Mouse (Mus musculus) embryonic facial prominence, embryonic 12.5 days (tissue): ENCODE measurements at regions not wholly inside any gene's neighbourhood (a gene's known extent, or its start where the extent isn't known, plus 50 kb on each side); places are given as distances from the start of the nearest gene placed in this dataset.

Experiments used
- ATAC-seq: fragments of 200-750 bp; cut with Nextera tagmentation; 2 replicates; pipeline ENCODE4 v1.8.0; 2017; ENCODE audit not compliant: insufficient number of reproducible peaks, insufficient read depth, low FRiP score, low TSS enrichment
- H3K27ac ChIP-seq: fragments of 300-500 bp; sonication (generic); 2 replicates; pipeline ENCODE4 v1.5.1; 2016; ENCODE audit warnings: mild to moderate bottlenecking
- H3K27me3 ChIP-seq: fragments of 300-500 bp; sonication (generic); 2 replicates; pipeline ENCODE4 v1.6.1; 2016; ENCODE audit warnings: mild to moderate bottlenecking, moderate library complexity
- H3K36me3 ChIP-seq: fragments of 300-500 bp; sonication (generic); 2 replicates; pipeline ENCODE4 v1.6.1; 2016; ENCODE audit warnings: mild to moderate bottlenecking
- H3K4me1 ChIP-seq: fragments of 300-500 bp; sonication (generic); 2 replicates; pipeline ENCODE4 v1.6.1; 2016
- H3K4me2 ChIP-seq: fragments of 300-500 bp; sonication (generic); replicated peaks from 2 replicates; pipeline ENCODE4 v1.6.1; 2016; ENCODE audit warnings: mild to moderate bottlenecking, moderate library complexity
- H3K4me3 ChIP-seq: fragments of 300-500 bp; sonication (generic); 2 replicates; pipeline ENCODE4 v1.5.1; 2016; ENCODE audit warnings: mild to moderate bottlenecking
- H3K9ac ChIP-seq: fragments of 300-500 bp; sonication (generic); 2 replicates; pipeline ENCODE4 v1.6.1; 2016; ENCODE audit warnings: mild to moderate bottlenecking, moderate library complexity
- H3K9me3 ChIP-seq: fragments of 300-500 bp; sonication (generic); 2 replicates; pipeline ENCODE4 v1.6.1; 2016; ENCODE audit warnings: mild to moderate bottlenecking, moderate library complexity
- WGBS: fragments of 180-500 bp; shearing (Covaris S2); methylation state at CpG from one replicate; pipeline ENCODE4 v1.1.7; 2016; 5-methylcytosine and 5-hydroxymethylcytosine counted together

DNA sequence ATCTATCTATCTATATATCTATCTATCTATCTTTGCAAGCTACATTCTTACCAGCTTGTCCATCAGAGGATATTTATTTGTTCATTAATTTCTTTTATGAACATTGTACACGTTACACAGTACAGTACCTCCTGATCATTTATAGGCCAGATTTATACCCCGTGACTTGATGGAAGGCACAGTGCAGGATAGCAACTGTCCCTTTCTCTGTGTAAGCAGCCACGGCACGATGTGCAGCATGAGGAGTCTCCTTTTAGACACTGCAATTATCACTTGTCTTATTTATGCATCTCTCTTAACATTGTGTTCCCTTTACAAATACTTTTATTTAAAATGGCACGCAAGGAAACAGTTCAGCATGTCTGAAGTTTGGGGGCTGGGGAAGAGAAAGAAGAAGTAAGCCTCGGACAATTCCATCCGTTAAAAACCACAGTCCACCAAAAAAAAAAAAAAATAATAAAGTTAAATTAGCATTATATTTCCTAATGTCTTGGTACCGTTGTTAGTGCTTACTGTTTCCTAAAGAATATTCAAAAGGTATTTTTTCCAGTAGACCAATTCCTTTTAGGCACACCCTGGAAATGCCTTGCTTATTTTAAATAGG, 475.4 kb downstream of the Lmo4 start:
- no peak for ATAC-seq
- Histone ChIP-seq H3K9ac (no peak overlapping the region), H3K27me3 (no peaks in the 10 kb centered on the region), H3K9me3 (no peaks in the 10 kb centered on the region), H3K36me3 (no peaks in the 10 kb centered on the region), H3K4me1 (no peaks in the 10 kb centered on the region), H3K4me2 (no peak overlapping the region), H3K27ac (no peak overlapping the region), H3K4me3 (no peak overlapping the region)
- WGBS = 84% methylated on average over 8 of the region's 8 CpGs

DNA sequence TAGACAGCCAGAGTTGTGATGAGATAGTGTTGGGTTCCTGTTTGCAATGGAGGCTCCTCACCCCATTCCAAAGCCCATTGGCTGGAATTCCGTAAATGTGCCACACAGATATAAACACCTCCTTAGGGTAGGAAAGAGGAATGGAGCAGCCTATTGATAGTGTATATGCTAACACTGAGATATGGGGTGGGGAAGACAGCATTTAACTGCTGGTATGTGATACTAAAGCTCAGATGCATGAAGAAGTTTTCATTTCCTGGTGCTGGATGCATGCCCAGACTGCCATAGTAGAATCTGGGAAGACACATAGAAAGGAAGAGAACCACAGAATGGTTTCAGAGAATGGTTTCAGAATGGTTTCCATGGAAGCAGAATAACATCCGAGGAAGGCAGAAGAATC, 482.4 kb downstream of the Lmo4 start:
- H3K36me3 ChIP-seq = no peaks in the 10 kb centered on the region
- no peak for ATAC-seq
- 83% methylated on average over 2 of the region's 2 CpGs for whole genome bisulfite sequencing
- no peak overlapping the region for H3K4me3 ChIP-seq
- no peaks in the 10 kb centered on the region for H3K9me3 ChIP-seq
- H3K9ac ChIP-seq = no peak overlapping the region
- H3K27me3 ChIP-seq = no peaks in the 10 kb centered on the region
- no peak overlapping the region for H3K27ac ChIP-seq
- no peaks in the 10 kb centered on the region for H3K4me1 ChIP-seq
- no peak overlapping the region for H3K4me2 ChIP-seq

DNA sequence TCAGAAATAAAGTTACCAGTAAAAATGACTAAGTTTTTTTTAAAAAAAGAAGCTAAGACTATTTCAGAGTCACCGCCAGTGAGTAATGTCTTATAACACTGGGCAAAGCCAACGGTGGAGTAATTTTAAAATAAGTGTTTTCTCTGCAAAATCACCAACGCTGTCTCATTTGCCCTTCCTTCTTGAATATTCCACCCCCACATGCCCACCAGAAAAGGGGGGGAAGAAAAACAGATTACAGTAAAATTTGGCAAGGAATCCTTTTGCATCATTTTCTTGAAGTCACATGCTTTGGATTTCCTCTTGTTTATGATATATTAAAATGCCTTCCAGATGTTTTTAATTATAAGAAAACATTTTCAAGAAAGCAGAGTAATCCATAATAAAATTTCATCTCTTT, 482.9 kb downstream of the Lmo4 start:
- no peaks in the 10 kb centered on the region for H3K27me3 ChIP-seq
- WGBS = 68% methylated on average over 3 of the region's 3 CpGs
- H3K4me1 ChIP-seq = no peaks in the 10 kb centered on the region
- no peak overlapping the region for H3K4me3 ChIP-seq
- ATAC-seq = no peak
- no peaks in the 10 kb centered on the region for H3K36me3 ChIP-seq
- H3K9ac ChIP-seq = no peak overlapping the region
- H3K27ac ChIP-seq = no peak overlapping the region
- H3K9me3 ChIP-seq = no peaks in the 10 kb centered on the region
- H3K4me2 ChIP-seq = no peak overlapping the region

DNA sequence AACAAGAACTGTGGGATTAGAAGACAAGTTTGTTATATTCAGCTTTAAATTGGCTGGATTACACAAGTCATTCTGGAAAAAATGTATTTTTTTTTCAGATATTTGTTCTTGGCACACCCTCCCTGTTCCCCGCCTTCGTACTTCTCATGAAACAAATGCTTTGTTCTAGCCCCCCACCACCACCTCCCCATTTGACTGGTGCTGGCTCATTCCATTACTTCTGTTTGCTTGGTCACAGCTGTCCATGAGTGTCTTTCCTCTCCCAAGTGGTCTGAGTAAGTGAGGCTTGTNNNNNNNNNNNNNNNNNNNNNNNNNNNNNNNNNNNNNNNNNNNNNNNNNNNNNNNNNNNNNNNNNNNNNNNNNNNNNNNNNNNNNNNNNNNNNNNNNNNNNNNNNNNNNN, 491.8 kb downstream of the Lmo4 start:
- Histone ChIP-seq H3K27ac (no peak overlapping the region), H3K36me3 (no peaks in the 10 kb centered on the region), H3K4me3 (no peak overlapping the region), H3K9me3 (no peaks in the 10 kb centered on the region), H3K9ac (no peak overlapping the region), H3K4me1 (no peaks in the 10 kb centered on the region), H3K27me3 (no peaks in the 10 kb centered on the region), H3K4me2 (no peak overlapping the region)
- ATAC-seq = no peak
- WGBS = 73% methylated on average over 2 of the region's 2 CpGs

DNA sequence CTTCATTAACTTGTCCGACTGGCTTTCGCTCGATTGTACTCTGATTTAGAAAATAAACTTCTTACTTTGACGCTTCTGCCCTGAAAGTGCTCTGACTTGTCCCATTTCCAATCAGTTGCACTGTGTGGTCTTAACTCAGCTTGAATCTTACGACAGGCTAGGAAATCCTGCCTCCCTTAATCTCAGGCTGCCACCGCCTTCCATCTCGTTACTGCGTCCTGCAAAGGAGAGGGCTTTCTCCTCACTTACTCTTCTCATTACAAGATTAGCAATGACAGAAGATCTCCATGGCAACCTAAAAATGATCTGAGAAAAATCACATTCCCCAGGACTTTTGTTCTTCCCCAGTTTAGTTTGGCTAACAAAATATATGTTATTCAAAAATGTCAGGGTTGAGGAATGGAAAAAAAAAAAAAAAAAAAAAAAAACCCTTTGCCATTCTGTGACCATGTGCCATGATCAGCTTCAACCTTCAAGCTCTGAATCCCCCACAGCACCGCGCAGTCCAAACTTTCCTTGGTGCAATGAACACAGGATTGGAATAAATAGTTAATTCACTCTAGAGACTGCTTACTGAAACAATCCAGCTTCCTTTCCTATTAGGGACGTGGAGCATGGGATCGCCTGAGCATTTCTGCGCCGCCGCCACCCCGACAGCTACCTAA, 494.1 kb downstream of the Lmo4 start:
- WGBS = 58% methylated on average over 16 of the region's 16 CpGs
- H3K4me1 ChIP-seq = no peaks in the 10 kb centered on the region
- H3K27me3 ChIP-seq = no peaks in the 10 kb centered on the region
- H3K9me3 ChIP-seq = no peaks in the 10 kb centered on the region
- no peak overlapping the region for H3K9ac ChIP-seq
- H3K4me2 ChIP-seq = no peak overlapping the region
- ATAC-seq = no peak
- no peak overlapping the region for H3K27ac ChIP-seq
- no peaks in the 10 kb centered on the region for H3K36me3 ChIP-seq
- H3K4me3 ChIP-seq = no peak overlapping the region

DNA sequence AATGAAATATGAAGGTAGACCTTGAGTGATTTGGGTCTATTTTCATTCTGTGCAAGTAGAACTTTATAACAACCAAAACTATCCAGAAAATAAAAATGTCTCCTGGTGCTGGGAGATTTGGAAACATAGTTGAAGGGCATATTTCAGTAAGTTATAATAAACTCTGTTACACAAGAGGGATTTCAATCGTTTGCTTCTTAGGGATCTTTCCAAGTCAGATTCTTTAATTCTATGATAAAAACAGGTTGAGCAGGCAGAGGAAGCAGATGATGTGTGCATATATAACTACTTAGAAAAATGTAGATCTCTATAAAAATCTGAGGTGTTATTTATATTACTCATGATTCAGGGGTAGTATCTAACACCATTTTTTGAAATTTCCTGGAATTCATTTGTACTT, 498.3 kb downstream of the Lmo4 start:
- Histone ChIP-seq H3K4me3 (no peak overlapping the region), H3K4me2 (no peak overlapping the region), H3K27me3 (no peaks in the 10 kb centered on the region), H3K9ac (no peak overlapping the region), H3K4me1 (no peaks in the 10 kb centered on the region), H3K36me3 (no peaks in the 10 kb centered on the region), H3K27ac (no peak overlapping the region), H3K9me3 (no peaks in the 10 kb centered on the region)
- ATAC-seq = no peak
- WGBS = 94% methylated on average over 1 of the region's 1 CpGs

DNA sequence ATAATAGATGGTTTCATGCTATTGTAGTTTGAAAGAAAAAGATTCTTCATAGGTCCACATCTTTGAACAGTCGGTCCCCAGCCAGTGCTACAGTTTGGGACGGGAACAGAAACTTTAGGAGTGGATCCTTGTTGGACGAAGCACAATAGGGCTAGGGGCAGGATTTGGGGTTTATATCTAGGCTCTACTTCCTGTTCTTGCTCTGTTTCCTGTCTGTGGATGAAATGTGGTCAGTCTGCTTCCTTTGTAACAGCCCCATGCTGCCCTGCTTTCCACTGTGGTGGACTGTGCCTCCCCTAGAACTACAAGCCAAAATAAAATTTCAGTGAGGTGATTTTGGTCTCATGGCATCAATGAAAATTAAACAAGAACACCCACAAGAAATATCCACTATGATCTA, 510.2 kb downstream of the Lmo4 start:
- no peaks in the 10 kb centered on the region for H3K36me3 ChIP-seq
- 92% methylated on average over 3 of the region's 3 CpGs for WGBS
- no peaks in the 10 kb centered on the region for H3K27me3 ChIP-seq
- no peaks in the 10 kb centered on the region for H3K9me3 ChIP-seq
- H3K27ac ChIP-seq = no peak overlapping the region
- H3K4me2 ChIP-seq = no peak overlapping the region
- no peak overlapping the region for H3K9ac ChIP-seq
- H3K4me3 ChIP-seq = no peak overlapping the region
- ATAC-seq = no peak
- no peaks in the 10 kb centered on the region for H3K4me1 ChIP-seq

DNA sequence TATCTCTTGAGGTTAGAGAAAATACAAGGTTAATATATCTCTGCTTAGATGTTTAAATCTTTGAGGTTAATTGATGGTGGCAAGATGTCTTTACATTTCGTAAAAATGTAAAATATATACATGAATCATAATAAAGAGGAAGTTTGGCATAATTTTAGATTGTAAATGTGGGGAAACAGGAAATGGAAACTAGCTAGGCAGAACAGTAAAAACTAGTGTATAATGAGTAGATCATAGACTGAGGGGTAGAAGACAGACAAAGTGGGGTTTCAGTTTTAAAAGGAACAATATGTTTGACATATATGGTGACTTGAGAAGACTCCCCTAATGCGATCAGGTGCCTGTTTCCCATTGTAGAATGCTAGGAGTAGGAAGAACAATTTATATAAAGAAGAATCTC, 519.3 kb downstream of the Lmo4 start:
- no peak overlapping the region for H3K4me3 ChIP-seq
- H3K27ac ChIP-seq = no peak overlapping the region
- no peaks in the 10 kb centered on the region for H3K4me1 ChIP-seq
- WGBS = 85% methylated on average over 2 of the region's 2 CpGs
- no peaks in the 10 kb centered on the region for H3K27me3 ChIP-seq
- H3K36me3 ChIP-seq = no peaks in the 10 kb centered on the region
- ATAC-seq = no peak
- H3K9me3 ChIP-seq = no peaks in the 10 kb centered on the region
- no peak overlapping the region for H3K9ac ChIP-seq
- H3K4me2 ChIP-seq = no peak overlapping the region

DNA sequence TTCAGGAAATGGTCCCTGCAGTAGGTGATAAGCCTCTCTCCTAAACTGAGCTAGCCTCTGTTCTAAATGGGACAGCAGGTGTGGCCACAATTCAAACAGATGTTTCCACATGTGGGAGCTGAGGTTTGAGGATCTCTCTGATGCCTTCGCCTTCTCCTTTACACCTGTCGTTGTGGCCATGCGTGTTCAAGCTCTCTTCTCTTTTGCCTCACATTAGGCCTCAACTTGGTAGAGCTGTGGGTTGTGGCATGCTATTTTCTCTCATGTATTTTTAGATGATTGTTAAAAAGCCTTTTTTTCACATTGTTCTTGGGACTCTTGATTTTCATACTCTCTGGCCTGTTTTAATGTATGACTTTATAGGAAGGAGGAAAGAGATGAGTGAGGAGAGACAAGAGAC, 526.8 kb downstream of the Lmo4 start:
- no peak for ATAC-seq
- H3K4me2 ChIP-seq = no peak overlapping the region
- no peak overlapping the region for H3K4me3 ChIP-seq
- no peaks in the 10 kb centered on the region for H3K4me1 ChIP-seq
- H3K36me3 ChIP-seq = no peaks in the 10 kb centered on the region
- no peak overlapping the region for H3K9ac ChIP-seq
- H3K27ac ChIP-seq = no peak overlapping the region
- WGBS = 94% methylated on average over 3 of the region's 3 CpGs
- no peaks in the 10 kb centered on the region for H3K9me3 ChIP-seq
- H3K27me3 ChIP-seq = no peaks in the 10 kb centered on the region

DNA sequence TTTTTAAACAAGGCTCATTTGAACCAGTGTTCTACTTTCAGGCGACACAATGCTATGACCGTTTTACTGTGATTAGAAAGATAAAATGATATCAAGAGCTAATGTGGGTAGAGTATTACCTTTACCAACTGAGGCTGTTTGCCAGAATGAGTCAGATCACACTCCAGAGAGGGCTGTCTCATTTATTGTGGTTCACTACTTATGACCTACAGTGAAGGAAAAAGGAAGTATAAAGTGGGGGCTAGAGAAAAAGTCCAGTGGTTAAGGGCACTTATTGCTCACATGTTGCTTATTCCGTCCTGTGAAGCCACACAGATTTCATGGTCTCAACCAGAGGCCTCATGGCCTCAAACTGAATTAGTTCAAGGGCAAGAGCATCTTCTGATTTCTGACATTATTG, 530.2 kb downstream of the Lmo4 start:
- no peak overlapping the region for H3K4me3 ChIP-seq
- no peaks in the 10 kb centered on the region for H3K4me1 ChIP-seq
- WGBS = 88% methylated on average over 3 of the region's 3 CpGs
- H3K27me3 ChIP-seq = no peaks in the 10 kb centered on the region
- no peak overlapping the region for H3K4me2 ChIP-seq
- no peak overlapping the region for H3K27ac ChIP-seq
- no peaks in the 10 kb centered on the region for H3K36me3 ChIP-seq
- no peak for ATAC-seq
- H3K9me3 ChIP-seq = no peaks in the 10 kb centered on the region
- no peak overlapping the region for H3K9ac ChIP-seq

DNA sequence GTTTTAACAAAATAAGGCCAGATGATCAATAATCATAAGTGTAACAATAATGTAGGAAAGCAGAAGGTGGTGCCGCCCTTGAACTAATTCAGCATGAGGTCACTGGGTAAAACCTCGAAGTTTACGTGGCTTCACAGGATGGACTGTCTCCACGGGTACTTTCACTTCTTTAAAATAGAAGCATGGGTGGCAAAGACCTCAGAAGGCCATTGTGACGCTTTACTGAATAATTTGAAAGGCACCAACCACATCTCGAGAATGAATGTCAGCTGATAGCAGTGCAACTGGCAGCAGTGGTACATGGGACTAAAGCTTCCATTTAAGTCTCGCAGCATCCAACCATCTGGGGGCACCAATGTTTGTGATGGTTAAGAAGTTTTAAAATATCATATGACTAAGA, 530.6 kb downstream of the Lmo4 start:
- 87% methylated on average over 7 of the region's 7 CpGs for WGBS

DNA sequence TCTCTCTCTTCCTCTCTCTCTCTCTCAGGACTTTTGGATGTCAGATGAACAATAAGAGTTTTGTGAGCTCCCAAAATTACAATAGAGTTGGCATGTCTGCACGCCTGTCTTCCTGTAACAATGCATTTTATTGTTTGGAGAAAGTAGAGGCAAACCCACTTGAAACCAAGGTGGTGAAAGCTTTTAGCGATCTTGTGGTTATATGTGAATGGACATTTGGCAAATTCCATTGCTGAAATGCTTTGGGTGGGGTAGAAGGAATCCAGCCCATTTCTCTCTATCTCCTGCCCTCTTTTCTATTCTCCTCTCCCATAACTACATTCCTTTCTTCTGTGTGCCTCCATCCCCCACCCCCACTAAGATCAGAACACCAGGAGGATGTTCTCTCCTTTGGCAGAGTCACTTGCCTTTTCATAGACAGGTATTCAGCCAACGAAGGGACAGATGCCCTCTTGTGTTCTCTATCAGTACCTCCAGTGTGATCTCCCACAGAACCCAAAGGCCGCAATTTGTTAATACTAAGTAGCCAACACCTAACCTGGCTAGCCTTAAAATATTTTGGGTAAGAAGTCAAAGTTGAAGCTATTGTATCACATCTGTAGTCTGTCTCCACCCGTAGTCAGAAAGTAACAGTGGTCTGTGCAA, 542.9 kb downstream of the Lmo4 start:
- no peak overlapping the region for H3K4me2 ChIP-seq
- ATAC-seq = no peak
- H3K4me1 ChIP-seq = no peaks in the 10 kb centered on the region
- no peaks in the 10 kb centered on the region for H3K27me3 ChIP-seq
- H3K36me3 ChIP-seq = no peaks in the 10 kb centered on the region
- whole genome bisulfite sequencing = 84% methylated on average over 5 of the region's 5 CpGs
- no peak overlapping the region for H3K9ac ChIP-seq
- no peak overlapping the region for H3K4me3 ChIP-seq
- no peaks in the 10 kb centered on the region for H3K9me3 ChIP-seq
- no peak overlapping the region for H3K27ac ChIP-seq

More for the DNA sequence above, 530.6 kb downstream of the Lmo4 start:
- no peak overlapping the region for H3K27ac ChIP-seq
- no peak overlapping the region for H3K4me3 ChIP-seq
- no peak overlapping the region for H3K9ac ChIP-seq
- H3K27me3 ChIP-seq = no peaks in the 10 kb centered on the region
- no peak for ATAC-seq
- H3K4me1 ChIP-seq = no peaks in the 10 kb centered on the region
- H3K36me3 ChIP-seq = no peaks in the 10 kb centered on the region
- no peaks in the 10 kb centered on the region for H3K9me3 ChIP-seq
- no peak overlapping the region for H3K4me2 ChIP-seq
